Mouse (Mus musculus) megakaryocyte, embryonic 14.5 days (primary cell): ENCODE data around the gene Pja2.

Experiments used
- FLI1 ChIP-seq: IDR thresholded peaks from 2 replicates; pipeline ENCODE4 v1.6.1; 2012; ENCODE audit warnings: low read length, inconsistent platforms, mixed read lengths
- GATA1 ChIP-seq: IDR thresholded peaks from 3 replicates; pipeline ENCODE4 v1.6.1; 2012; ENCODE audit warnings: mixed read lengths, low read length, inconsistent platforms, borderline replicate concordance

DNA sequence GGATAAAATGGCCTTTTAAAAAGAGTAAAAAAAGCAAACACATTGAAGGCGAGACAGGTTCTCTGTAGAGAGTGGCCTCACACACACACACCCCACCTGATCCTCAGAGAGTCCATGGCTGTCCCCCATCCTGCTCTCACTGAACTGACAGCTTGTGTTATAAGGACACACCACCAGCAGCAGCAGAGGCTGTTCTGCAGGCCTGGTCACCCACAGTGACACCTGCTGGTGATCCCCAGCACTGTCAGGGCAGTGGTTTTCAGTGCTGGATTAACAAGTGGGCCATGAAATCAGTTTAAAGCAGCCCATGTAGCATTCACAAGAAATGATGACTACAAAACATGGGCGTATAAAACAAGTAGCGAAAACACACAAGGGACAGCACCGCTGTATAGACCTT is 43.6 kb upstream of the Pja2 start:
- TF ChIP-seq GATA1, result no peak
- TF ChIP-seq FLI1, result no peak
